Mouse (Mus musculus) midbrain, embryonic 10.5 days (tissue): ENCODE data around the gene Olfr854. TPM values are rescaled to one million over a fixed set of nuclear protein-coding genes. Genes with fewer than 3 reads are reported as not detected.

ENCODE experiments used
- DNase-seq: peaks from one replicate; pipeline ENCODE4 v3.0.0-alpha.2; 2017; ENCODE audit warnings: low spot score
- H3K27ac ChIP-seq: fragments of 300-500 bp; sonication (generic); replicated peaks from 2 replicates; pipeline ENCODE4 v1.5.1; 2016; ENCODE audit warnings: mild to moderate bottlenecking
- H3K27me3 ChIP-seq: fragments of 300-500 bp; sonication (generic); 2 replicates; pipeline ENCODE4 v1.6.1; 2016; ENCODE audit warnings: low read depth, mild to moderate bottlenecking; ENCODE audit not compliant: poor library complexity, severe bottlenecking
- H3K36me3 ChIP-seq: fragments of 300-500 bp; sonication (generic); 2 replicates; pipeline ENCODE4 v1.6.1; 2016; ENCODE audit warnings: mild to moderate bottlenecking, moderate library complexity
- H3K4me1 ChIP-seq: fragments of 300-500 bp; sonication (generic); 2 replicates; pipeline ENCODE4 v1.6.1; 2016
- H3K4me3 ChIP-seq: fragments of 300-500 bp; sonication (generic); 2 replicates; pipeline ENCODE4 v1.5.1; 2016; ENCODE audit warnings: mild to moderate bottlenecking, moderate library complexity
- H3K9me3 ChIP-seq: fragments of 300-500 bp; sonication (generic); replicated peaks from 2 replicates; pipeline ENCODE4 v1.6.1; 2016; ENCODE audit warnings: mild to moderate bottlenecking
- WGBS: fragments of 180-500 bp; shearing (Covaris S2); methylation state at CpG from one replicate; pipeline ENCODE4 v1.1.7; 2016; 5-methylcytosine and 5-hydroxymethylcytosine counted together
- polyA plus RNA-seq: library from polyadenylated mRNA; unstranded; fragments of >200 nt; fragmentation: Nextera tagmentation; extraction: Ambion mirVana; gene quantifications from 2 replicates; pipeline ENCODE4 v1.2.1, GENCODE M21; 2016

Olfr854 gene
- polyA plus RNA-seq = not detected in 2 replicates

GRCm38 (mm10) chr9:19567282-19567681 is at the start of gene Olfr854:
TSS of gene Olfr854 (minus strand) at chr9:19567382.
- Histone ChIP-seq H3K27ac (no peak within 1 kb of the TSS), H3K9me3 (peaks cover 15% of the 10 kb centered on the region), H3K36me3 (no peaks in the 10 kb centered on the region), H3K4me3 (no peak within 1 kb of the TSS), H3K27me3 (no peaks in the 10 kb centered on the region), H3K4me1 (no peaks in the 10 kb centered on the region)
- 75% methylated on average over 1 of the region's 1 CpGs for WGBS
- DNase-seq = no peak

DNA sequence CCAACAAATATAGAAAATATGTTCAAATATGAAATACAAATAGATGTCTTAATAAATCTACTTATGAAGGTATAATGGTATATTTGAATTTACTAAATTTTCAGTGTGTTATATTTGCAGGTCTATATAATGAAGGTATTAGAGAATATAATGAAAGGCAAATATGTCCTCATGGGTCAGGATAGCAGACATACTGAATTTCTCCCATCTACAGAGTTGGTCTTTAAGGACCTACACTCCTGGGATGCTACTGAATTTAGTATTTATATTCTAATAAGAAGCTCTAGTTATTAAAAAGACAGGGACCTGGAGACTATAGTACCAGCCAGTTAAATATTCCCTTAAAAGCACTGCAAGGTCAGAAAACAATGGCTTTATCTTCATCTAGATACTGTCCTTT is 15.1 kb upstream of the Olfr854 start, which contains the start of gene Olfr855:
Olfr855 (plus strand) TSS at position 301 of the 400 bp plus-strand sequence.
- H3K9me3 ChIP-seq = peaks cover 25% of the 10 kb centered on the region
- H3K36me3 ChIP-seq = no peaks in the 10 kb centered on the region
- no peak within 1 kb of the TSS for H3K4me3 ChIP-seq
- no peak within 1 kb of the TSS for H3K27ac ChIP-seq
- H3K27me3 ChIP-seq = no peaks in the 10 kb centered on the region
- no peak for DNase-seq
- H3K4me1 ChIP-seq = no peaks in the 10 kb centered on the region

DNA sequence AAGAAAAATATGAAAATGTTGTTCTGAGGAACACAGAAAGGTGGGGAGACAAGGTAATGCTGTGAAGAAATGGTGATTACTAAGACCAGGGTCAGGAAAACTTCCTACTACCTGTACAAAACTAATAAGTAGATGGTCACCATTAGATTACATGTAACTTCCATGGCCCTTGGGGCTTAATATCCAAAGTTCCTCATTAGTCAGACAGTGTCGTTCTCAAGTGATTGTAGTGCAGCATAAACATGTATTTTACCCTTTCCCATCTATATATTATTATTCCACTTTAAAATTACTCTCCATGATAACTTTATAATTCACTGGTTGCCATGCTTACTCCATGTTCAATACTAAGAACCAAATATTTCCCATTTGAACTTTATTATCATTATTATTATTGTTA is 26.2 kb downstream of the Olfr854 start, which contains the start of gene Olfr853:
Olfr853 (minus strand) TSS at position 101 of the 400 bp plus-strand sequence.
- Histone ChIP-seq H3K4me1 (no peaks in the 10 kb centered on the region), H3K9me3 (peaks cover 26% of the 10 kb centered on the region), H3K27ac (no peak within 1 kb of the TSS), H3K27me3 (no peaks in the 10 kb centered on the region), H3K36me3 (no peaks in the 10 kb centered on the region), H3K4me3 (no peak within 1 kb of the TSS)
- no peak for DNase-seq
- 83% methylated on average over 1 of the region's 1 CpGs for WGBS

Other genes with a start within 250 kb of the Olfr854 start
- not detected in 2 replicates for gene Olfr845, start 230.9 kb downstream of the Olfr854 start, polyA plus RNA-seq
- not detected in 2 replicates for gene Olfr846, start 203.4 kb downstream of the Olfr854 start, polyA plus RNA-seq
- not detected in 2 replicates for gene Olfr847, start 188.7 kb downstream of the Olfr854 start, polyA plus RNA-seq
- not detected in 2 replicates for gene Olfr849, start 127.1 kb downstream of the Olfr854 start, polyA plus RNA-seq
- gene Olfr850, start 89.1 kb downstream of the Olfr854 start, polyA plus RNA-seq = not detected in 2 replicates
- gene Olfr851, start 74.1 kb downstream of the Olfr854 start, polyA plus RNA-seq = not detected in 2 replicates
- not detected in 2 replicates for gene Olfr853, start 26.3 kb downstream of the Olfr854 start, polyA plus RNA-seq
- not detected in 2 replicates for gene Olfr855, start 15.2 kb upstream of the Olfr854 start, polyA plus RNA-seq
- gene Zfp317, start 54.7 kb upstream of the Olfr854 start, polyA plus RNA-seq = 36.1 and 41.5 TPM in 2 replicates
- gene Olfr857, start 142.1 kb upstream of the Olfr854 start, polyA plus RNA-seq = not detected in 2 replicates
- gene Olfr58, start 212.9 kb upstream of the Olfr854 start, polyA plus RNA-seq = not detected in 2 replicates
- gene Olfr859, start 237.5 kb upstream of the Olfr854 start, polyA plus RNA-seq = not detected in 2 replicates